Mouse (Mus musculus) ES-E14 (cell line): ENCODE measurements around the gene Hoxc13.

Source experiments
- ZC3H11A ChIP-seq: IDR thresholded peaks from 2 replicates; pipeline ENCODE4 v1.6.1; 2012; ENCODE audit warnings: low read depth, mild to moderate bottlenecking, inconsistent platforms, low read length, borderline replicate concordance
- ZNF384 ChIP-seq: IDR thresholded peaks from 2 replicates; pipeline ENCODE4 v1.6.1; 2012; ENCODE audit warnings: low read depth, low read length, inconsistent platforms

DNA sequence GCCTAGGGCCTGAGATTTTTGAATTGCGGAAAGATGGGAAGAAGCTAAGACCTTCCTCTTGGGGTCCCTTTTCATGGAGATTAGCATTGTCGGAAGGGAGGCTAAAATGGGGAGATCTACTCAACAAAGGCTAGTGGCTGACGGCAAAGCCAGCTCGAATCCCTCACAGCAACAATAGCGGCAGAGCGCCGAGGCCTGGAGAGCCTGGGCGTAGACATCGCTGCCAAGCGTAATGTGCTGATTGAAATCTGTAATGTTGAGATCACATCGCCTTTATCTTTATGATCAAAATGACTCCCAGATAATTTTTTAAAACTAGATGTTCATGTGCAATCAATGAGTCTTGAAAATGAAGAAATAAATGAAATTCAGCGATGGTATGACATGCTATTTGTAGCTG lies 13.5 kb downstream of the Hoxc13 start:
- no peak for TF ChIP-seq ZNF384
- TF ChIP-seq ZC3H11A, result no peak
